Mouse (Mus musculus): Measurements from ENCODE around the gene Vipas39.
A peak's percentile ranks its signal among the peaks of the same experiment; 100 is the strongest.
"Not testable (repeated sequence)": the region's sequence is repeated elsewhere in the genome, so short reads cannot be mapped to it uniquely, and the experiment has no call there.

Vipas39 gene

GRCm38 (mm10) chr12:87266827-87267603, 959 bp upstream of the Vipas39 start:
- peak; percentile 44 for DNase-seq (ENCODE audit: low spot score)

- no peak for DNase-seq (ENCODE audit: low spot score)
Measured at GRCm38 (mm10) chr12:87265444-87265843, 612 bp downstream of the Vipas39 start.

- no peak for DNase-seq (ENCODE audit: low spot score)
Measured at GRCm38 (mm10) chr12:87260562-87260961, 5.5 kb downstream of the Vipas39 start.

- DNase-seq (ENCODE audit: low spot score) = no peak
Measured at GRCm38 (mm10) chr12:87256629-87257028, 9.4 kb downstream of the Vipas39 start.

- no peak for DNase-seq (ENCODE audit: low spot score)
Measured at GRCm38 (mm10) chr12:87253878-87254277, 12.2 kb downstream of the Vipas39 start.

GRCm38 (mm10) chr12:87250161-87250560, 15.9 kb downstream of the Vipas39 start:
- DNase-seq (ENCODE audit: low spot score) = no peak

GRCm38 (mm10) chr12:87238632-87239031, 27.4 kb downstream of the Vipas39 start, which contains the start of gene Noxred1:
TSS of gene Noxred1 (minus strand) at chr12:87238732.
- no peak for DNase-seq (ENCODE audit: low spot score)

GRCm38 (mm10) chr12:87236882-87237483, 29.1 kb downstream of the Vipas39 start:
- no peak for DNase-seq (ENCODE audit: low spot score)

GRCm38 (mm10) chr12:87230379-87230895, 35.6 kb downstream of the Vipas39 start:
- no peak for DNase-seq (ENCODE audit: low spot score)

GRCm38 (mm10) chr12:87229633-87230032, 36.4 kb downstream of the Vipas39 start:
- no peak for DNase-seq (ENCODE audit: low spot score)

GRCm38 (mm10) chr12:87226801-87227200, 39.3 kb downstream of the Vipas39 start:
- no peak for DNase-seq (ENCODE audit: low spot score)

GRCm38 (mm10) chr12:87224950-87225349, 41.1 kb downstream of the Vipas39 start:
- DNase-seq (ENCODE audit: low spot score) = no peak

GRCm38 (mm10) chr12:87219362-87219761, 46.7 kb downstream of the Vipas39 start:
- no peak for DNase-seq (ENCODE audit: low spot score)

- DNase-seq (ENCODE audit: low spot score) = no peak
Measured at GRCm38 (mm10) chr12:87217596-87217995, 48.5 kb downstream of the Vipas39 start.

GRCm38 (mm10) chr12:87216053-87216452, 50.0 kb downstream of the Vipas39 start:
- DNase-seq (ENCODE audit: low spot score) = no peak

GRCm38 (mm10) chr12:87212844-87213606, 53.0 kb downstream of the Vipas39 start:
- DNase-seq (ENCODE audit: low spot score) = no peak

- DNase-seq (ENCODE audit: low spot score) = not testable (repeated sequence)
Measured at GRCm38 (mm10) chr12:87205789-87206188, 60.3 kb downstream of the Vipas39 start.

- DNase-seq (ENCODE audit: low spot score) = no peak
Measured at GRCm38 (mm10) chr12:87201694-87202093, 64.4 kb downstream of the Vipas39 start.

GRCm38 (mm10) chr12:87199973-87200586, 66.0 kb downstream of the Vipas39 start, which contains the start of gene Tmed8:
TSS of gene Tmed8 (minus strand) at chr12:87200454.
- peak; percentile 45 for DNase-seq (ENCODE audit: low spot score)

- DNase-seq (ENCODE audit: low spot score) = peak; percentile 10
Measured at GRCm38 (mm10) chr12:87199206-87199972, 66.7 kb downstream of the Vipas39 start, which contains the start of gene Samd15. TSS of gene Samd15 (plus strand) at chr12:87199723.

- no peak for DNase-seq (ENCODE audit: low spot score)
Measured at GRCm38 (mm10) chr12:87198792-87199191, 67.3 kb downstream of the Vipas39 start.
